Mouse (Mus musculus) spleen, postnatal 14 days (tissue): Measurements from ENCODE around the gene Poc1a.

ENCODE experiments used
- DNase-seq, 2 experiments: peaks; one replicate each; pipeline ENCODE4 v3.0.0; 2021 to 2022; ENCODE audit warnings: low spot score in 2 of 2

The Poc1a gene

DNA sequence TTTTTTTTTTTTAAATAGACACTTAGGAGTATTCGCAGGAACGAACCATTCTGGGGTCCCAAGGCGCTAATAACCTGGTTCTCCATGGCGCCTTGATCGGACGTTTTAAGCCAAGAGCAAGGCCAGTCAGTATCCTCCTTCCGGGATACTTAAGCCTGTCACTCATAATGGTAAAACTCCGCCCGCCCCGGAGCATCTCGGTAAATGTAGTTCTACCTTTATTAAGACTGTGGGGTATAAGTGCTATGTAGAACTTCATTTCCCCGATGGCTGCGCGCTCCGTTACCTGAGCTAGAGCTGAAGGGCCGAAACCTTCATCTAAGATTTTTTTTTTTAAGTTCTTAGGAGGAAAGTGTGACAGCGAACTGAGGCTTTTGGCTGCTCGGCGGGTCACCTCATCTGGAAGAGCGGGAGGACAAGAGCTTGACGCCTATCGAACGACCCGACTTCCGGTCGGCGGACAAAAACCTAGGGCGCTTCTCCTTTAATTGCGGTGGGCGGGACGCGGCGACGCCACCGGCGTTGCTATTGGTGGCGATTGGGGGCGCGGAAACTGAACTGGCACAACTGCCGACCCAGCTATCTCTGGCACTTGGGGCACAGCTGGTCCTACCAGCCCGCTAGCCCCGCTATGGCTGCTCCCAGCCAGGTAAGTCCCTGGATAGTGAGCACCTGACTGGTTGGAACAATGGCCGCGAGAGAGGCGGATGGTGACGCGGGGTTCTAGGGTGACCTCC is at the start of gene Poc1a:
Gene Poc1a, plus strand, starts transcription at position 254 of the 737 bp plus-strand sequence.
- peak; percentile 93 to 95 for DNase-seq

DNA sequence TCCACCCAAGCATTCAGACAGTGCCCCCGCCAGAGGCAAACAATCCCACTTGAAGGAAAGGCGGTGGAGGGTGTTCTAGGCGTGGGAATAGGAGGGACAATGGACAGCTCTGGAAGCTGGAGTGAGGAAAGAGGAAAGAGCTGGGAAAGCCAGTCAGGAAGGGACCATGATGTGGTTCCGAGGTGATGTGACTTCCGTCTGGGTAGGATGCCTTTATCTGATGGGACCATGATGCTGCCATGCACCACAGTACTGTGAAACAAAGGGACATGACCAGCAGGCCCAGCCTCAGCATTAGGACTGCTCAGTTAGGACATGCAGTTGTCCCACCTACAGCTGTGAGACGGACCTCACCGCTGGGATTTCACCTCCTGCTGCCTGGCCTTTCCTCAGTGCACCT is 49.6 kb upstream of the Poc1a start:
- no peak for DNase-seq

DNA sequence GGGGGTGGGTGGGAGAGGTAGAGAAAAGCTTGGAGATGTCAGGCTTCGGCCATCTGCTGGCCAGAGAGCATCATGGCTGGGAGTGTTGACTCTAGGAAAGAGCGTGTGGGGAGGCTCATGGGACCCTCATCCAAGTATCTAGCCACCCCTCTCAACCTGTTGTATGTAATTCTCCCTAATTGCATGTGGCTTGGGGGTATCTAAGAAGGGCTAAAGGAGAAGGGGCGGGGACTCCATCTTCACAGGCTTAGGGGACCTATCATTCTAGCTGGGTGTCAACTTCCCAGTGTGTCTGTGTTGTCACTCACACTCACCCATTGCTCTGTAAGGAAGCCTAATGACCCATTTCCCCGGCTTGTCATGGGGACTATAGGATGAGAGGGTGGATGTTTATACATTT is 49.0 kb upstream of the Poc1a start:
- no peak for DNase-seq

DNA sequence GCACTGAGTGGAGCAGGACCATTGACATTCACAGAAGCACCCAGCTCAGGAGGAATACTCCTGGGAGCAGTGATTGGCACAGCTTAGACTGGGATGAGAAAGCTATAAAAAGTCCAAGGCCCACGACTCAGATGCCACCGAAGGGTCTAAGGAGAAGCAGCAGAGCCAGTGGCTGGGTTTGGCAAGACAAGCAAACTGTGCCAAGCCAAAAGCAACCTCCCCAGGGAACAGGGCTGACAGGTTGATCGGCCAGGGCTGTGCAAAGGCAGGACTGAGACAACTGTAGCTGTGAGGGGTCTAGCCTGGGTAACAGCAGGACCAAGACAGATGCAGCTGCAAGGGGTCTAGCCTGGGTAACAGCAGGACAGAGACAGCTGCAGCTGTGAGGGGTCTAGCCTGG is 47.9 kb upstream of the Poc1a start:
- no peak for DNase-seq

- no peak for DNase-seq
Observed at GRCm38 (mm10) chr9:106233953-106234352, 46.9 kb upstream of the Poc1a start.

DNA sequence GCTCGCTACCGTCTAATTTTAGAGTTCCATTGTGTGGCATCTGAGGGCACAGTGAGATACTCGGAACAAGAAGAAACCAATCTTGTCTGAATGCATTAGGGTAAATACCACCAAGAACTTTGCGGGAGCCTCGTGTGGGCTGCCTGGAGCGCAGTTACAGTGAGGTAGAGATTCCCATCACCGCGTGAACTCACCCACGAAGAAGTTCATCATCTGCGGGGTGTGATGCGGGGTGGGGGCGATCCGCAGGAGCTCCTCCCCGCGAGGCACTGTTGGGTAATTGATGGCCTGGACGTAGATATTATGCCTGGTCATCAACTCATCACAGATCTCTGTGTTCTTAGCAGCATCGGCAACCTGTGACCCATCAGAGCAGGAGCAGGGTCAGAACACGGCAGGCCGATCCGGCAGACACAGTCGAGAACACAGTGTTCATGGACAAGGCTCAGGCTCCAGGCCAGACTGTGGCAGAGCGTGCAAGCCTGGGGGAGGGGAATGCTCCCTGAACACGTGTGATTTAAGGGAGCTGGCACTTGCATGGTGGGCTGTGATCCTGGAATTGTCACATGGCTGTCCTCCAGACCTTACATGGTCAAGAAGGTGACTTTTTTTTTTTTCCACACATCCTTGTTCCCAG is 45.5 kb upstream of the Poc1a start:
- DNase-seq, result no peak

GRCm38 (mm10) chr9:106236156-106236817 is 44.6 kb upstream of the Poc1a start:
- DNase-seq, result no peak

DNA sequence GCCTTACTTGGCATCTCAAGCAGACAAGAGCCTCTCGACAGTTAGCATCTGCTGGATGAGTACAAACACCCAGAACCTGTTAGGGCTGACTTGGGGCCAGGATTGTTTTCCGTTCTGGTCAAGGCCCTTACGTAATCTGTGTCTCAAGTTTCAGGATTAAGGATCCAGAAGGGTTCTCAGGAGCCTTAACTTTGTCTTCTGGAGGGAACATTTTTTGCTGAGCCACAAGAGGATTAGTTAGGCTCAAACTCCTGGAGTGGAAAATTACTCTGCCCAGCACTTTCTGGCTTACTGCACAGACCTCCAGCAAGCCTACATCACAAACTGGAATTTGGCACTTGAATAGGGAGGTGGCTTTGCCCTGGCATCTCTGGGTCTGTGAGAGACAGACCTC is 44.0 kb upstream of the Poc1a start:
- no peak for DNase-seq

DNA sequence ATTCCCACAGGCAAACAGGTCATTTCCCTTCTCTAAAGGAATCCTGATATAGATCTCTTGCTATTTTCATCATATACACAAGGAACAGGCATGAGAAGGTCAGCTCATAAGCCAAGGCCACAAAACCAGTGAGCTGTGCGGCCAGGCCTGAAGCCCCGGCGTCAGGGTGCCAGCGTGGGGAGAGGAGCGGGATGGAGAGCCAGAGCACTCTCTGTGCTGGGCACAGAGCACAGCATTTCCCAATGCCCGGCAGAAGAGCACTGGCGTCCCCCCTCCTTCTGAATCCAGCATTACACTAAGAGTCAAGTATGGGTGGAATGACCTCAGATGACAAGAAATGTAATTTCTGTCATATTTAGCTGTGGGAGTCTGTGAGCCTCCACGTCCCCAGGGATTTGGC is 43.5 kb upstream of the Poc1a start:
- no peak for DNase-seq

DNA sequence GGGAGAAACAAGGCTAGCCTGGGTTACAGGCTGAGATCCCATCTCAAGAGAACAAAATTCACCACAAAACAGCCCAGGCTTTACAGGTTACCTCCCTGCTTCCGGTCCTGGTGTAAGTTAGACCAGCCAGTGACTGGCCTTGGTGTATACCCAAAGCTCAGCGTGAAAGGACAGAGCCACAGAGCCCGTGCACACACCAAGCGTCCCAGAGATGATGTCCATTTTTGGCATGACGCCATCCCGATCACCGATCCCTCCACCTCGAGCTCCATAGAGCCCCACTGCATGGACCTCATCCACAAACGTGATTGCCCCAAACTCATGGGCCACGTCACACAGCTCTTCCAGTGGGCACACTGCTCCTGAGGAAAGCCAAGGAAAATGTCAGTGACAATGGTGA is 43.0 kb upstream of the Poc1a start:
- no peak for DNase-seq

GRCm38 (mm10) chr9:106241541-106242164 is 39.2 kb upstream of the Poc1a start:
- DNase-seq, result no peak

GRCm38 (mm10) chr9:106242813-106243488 is 37.9 kb upstream of the Poc1a start:
- no peak for DNase-seq

DNA sequence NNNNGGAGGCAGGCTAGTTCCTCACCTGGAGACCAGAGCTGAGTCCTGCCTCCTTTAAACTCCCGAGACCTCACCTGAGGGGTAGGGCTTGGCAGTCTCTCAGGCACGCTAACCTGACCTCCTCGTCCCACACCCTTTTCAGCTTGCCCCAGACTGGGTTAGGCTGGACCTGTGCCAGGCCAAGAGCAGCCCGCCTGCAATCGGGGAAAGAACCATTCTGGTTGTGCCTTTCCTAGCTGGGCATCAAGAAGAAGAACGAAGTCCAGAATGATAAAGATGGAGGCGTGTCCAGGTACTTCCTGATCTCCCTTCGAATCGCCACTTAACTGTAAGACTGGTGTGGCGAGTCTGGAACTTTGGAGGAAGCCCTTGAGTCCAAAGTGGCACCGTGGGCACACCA is 31.3 kb upstream of the Poc1a start:
- DNase-seq, result no peak

GRCm38 (mm10) chr9:106250245-106250644 is 30.6 kb upstream of the Poc1a start:
- DNase-seq, result no peak

DNA sequence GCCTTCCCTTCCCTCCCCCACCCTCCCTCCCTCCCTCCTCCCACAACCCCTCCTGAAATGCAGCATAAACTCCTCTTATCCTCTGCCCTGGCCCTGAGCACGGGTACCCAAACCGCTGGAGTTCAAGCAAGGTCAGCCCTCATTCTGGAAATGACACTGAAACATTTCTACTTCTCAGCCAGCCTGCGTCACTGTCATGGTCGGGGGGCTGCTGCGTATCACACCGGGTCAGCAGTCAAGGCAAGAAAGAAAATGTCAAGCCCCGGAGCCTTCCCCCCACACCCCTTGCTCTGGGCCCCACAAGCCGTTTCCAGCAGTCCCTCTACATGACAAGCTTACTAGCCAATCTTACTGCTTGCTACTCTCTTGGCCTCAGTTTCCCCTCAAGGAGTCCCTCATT is 29.8 kb upstream of the Poc1a start:
- DNase-seq, result no peak

- DNase-seq, result no peak
Observed at GRCm38 (mm10) chr9:106254001-106254400, 26.9 kb upstream of the Poc1a start.

DNA sequence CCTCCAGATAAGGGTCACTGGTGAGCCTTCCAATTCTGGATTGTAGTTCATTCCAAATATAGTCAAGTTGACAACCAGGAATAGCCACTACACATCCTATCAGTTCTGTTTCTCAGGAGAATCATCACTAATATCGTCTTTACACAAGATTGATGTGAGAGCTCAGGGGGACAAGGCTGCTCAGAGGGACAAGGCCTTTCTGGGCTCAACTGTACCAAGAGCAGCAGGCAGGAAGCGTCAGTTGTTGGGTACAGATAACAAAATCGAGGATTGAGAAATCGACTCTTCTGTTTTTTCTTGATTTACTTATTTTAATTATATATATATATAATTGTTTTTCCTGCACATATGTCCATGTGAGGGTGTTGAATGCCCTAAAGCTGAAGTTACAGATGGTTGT is 22.4 kb upstream of the Poc1a start:
- DNase-seq, result no peak

GRCm38 (mm10) chr9:106258990-106259389 is 21.9 kb upstream of the Poc1a start:
- DNase-seq, result no peak

GRCm38 (mm10) chr9:106261058-106261457 is 19.8 kb upstream of the Poc1a start:
- DNase-seq, result no peak

DNA sequence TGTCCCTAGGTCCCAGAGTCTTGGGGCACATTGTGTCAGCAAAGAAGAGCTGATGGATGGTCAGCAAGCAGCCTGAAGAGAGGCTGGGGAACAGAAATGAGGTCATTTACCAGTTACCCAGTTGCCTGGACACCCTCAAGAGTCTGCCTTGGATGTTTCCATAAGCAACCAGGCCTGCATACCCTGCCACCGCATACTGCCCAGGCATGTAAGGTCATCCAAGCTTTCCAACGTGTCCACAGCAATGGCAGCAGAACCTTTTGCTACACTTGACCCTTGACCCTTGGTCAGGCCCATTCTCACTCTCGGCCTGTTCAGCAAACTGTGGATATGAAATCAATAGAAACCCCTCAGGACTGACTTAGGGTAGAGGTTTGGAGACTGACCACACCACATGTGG is 19.4 kb upstream of the Poc1a start:
- no peak for DNase-seq

DNA sequence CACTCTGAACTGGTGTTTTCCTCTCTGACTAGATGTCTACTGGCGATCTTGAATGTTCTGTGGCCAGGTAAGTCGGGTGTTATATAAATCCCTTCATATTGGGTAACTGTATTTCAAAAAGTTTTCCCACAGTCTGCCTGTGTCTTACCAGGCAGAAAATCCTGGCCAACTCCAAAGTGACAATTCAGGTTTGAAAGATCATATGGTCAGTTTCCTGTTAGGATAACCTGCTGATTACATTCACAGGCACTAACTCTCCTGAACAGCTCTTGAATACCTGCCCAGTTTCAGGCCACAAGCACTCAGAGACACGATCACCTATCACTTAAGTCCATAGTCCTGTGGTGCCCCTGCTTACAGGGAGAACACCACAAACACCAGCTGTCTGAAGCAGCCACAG is 18.8 kb upstream of the Poc1a start:
- DNase-seq, result no peak

DNA sequence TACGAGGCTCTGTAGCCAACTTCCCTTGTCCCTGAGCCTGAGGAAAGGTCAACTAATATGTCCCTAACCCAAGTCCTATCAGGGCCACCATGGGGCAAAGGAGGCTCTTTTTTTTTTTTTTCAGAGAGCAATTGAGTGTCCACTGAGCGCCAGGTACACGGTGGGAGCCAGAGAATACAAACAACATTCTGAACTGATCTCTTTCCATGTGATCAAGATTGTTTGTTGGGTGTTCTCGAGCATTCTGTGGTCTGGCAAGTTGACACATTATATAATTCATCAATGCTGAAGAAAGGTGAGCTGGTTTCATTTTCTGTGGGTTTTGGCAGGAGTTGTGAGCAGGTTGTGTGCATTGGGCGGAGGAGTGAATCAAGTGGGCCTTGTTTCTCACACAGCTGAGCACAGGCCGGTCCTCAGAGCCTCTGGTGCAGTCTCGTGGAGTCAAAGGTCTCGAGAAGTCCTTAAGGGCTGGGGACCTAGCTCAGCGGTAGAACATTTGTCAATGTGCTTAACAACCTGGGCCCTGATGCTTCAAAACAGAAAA is 17.4 kb upstream of the Poc1a start:
- DNase-seq, result no peak
